Mouse (Mus musculus) olfactory bulb, adult 2 months (tissue): ENCODE measurements at regions not wholly inside any gene's neighbourhood (a gene's known extent, or its start where the extent isn't known, plus 50 kb on each side); places are given as distances from the start of the nearest gene placed in this dataset.

Experiments
- CTCF ChIP-seq: fragments of 200-500 bp; IDR thresholded peaks from 2 replicates; pipeline ENCODE4 v1.5.1; 2012; ENCODE audit warnings: low read depth, mild to moderate bottlenecking, low read length, moderate library complexity; ENCODE audit not compliant: insufficient read depth
- POLR2A ChIP-seq: fragments of 200-500 bp; IDR thresholded peaks from 2 replicates; pipeline ENCODE4 v1.6.1; 2012; ENCODE audit warnings: mild to moderate bottlenecking, low read depth, low read length, moderate library complexity; ENCODE audit not compliant: insufficient read depth

DNA sequence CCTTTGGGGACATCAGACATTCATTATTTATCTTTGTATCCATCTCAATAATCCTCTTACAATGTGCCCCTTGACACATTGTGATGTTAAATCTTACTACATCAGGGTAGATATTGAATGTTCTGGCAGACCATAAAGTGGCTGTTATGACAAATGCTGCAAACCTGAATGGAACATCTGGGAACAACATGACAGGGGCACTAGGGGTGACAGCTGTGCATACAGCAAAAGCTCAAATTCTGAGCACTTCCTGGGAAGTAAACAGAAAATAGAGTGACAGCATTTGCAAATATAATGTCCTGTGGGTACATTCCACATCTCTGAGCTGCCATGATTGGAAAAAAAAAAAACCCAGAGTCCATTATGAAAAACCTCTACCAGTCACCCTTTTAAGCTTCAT lies 1162.6 kb upstream of the Sel1l start:
- no peak for TF ChIP-seq POLR2A
- no peak for TF ChIP-seq CTCF
